Mouse (Mus musculus): ENCODE data around the gene Slc47a1. TPM values are rescaled to one million over a fixed set of nuclear protein-coding genes. Genes with fewer than 3 reads are reported as not detected.

The Slc47a1 gene
- 0.53 and 2.8 TPM in 2 replicates for polyA plus RNA-seq (2012; rRNA removed; ENCODE audit: low replicate concordance)

GRCm38 (mm10) chr11:61377881-61378613, at the start of gene Slc47a1:
Gene Slc47a1 (minus strand): TSS chr11:61378345.

GRCm38 (mm10) chr11:61342505-61343420, 35.4 kb downstream of the Slc47a1 start, which contains the start of gene Slc47a2:
Gene Slc47a2 (minus strand): TSS chr11:61342860.

Other genes starting within 250 kb of the Slc47a1 start
- gene Usp22, start 203.3 kb downstream of the Slc47a1 start, polyA plus RNA-seq (2012; rRNA removed; ENCODE audit: low replicate concordance) = 34.7 and 48.5 TPM in 2 replicates
- 1.3 and 3.6 TPM in 2 replicates for gene Aldh3a1, start 170.8 kb downstream of the Slc47a1 start, polyA plus RNA-seq (2012; rRNA removed; ENCODE audit: low replicate concordance)
- gene Aldh3a2, start 110.9 kb downstream of the Slc47a1 start, polyA plus RNA-seq (2012; rRNA removed; ENCODE audit: low replicate concordance) = 75.4 and 81.7 TPM in 2 replicates
- gene Slc47a2, start 35.5 kb downstream of the Slc47a1 start, polyA plus RNA-seq (2012; rRNA removed; ENCODE audit: low replicate concordance) = not detected in 2 replicates
- gene Rnf112, start 75.8 kb upstream of the Slc47a1 start, polyA plus RNA-seq (2012; rRNA removed; ENCODE audit: low replicate concordance) = 0.09 TPM in 1 of 2 replicates, not detected in the other
- 38.3 and 112 TPM in 2 replicates for gene Mfap4, start 107.1 kb upstream of the Slc47a1 start, polyA plus RNA-seq (2012; rRNA removed; ENCODE audit: low replicate concordance)
- 31.9 and 40.8 TPM in 2 replicates for gene Mapk7, start 116.1 kb upstream of the Slc47a1 start, polyA plus RNA-seq (2012; rRNA removed; ENCODE audit: low replicate concordance)
- 16.0 and 20.2 TPM in 2 replicates for gene B9d1, start 126.8 kb upstream of the Slc47a1 start, polyA plus RNA-seq (2012; rRNA removed; ENCODE audit: low replicate concordance)
- 26.0 and 35.3 TPM in 2 replicates for gene Epn2, start 201.3 kb upstream of the Slc47a1 start, polyA plus RNA-seq (2012; rRNA removed; ENCODE audit: low replicate concordance)

Data from mammary gland, adult 2 months (tissue).